Mouse (Mus musculus) left cerebral cortex, adult 9 months (tissue): ENCODE results near the gene Gpc6.

Source experiments
- DNase-seq, 2 experiments: peaks; one replicate each; pipeline ENCODE4 v3.0.0; 2022; ENCODE audit warnings: low spot score in 2 of 2

Gpc6 gene

GRCm38 (mm10) chr14:116924876-116925601 lies at the start of gene Gpc6:
Gpc6 (plus strand) TSS chr14:116925315.
- peak; percentile 52 to 79 for DNase-seq

GRCm38 (mm10) chr14:116882480-116883044 lies 42.6 kb upstream of the Gpc6 start:
- DNase-seq, result no peak

GRCm38 (mm10) chr14:116894316-116894715 lies 30.8 kb upstream of the Gpc6 start:
- no peak for DNase-seq

- no peak for DNase-seq
These were observed 27.1 kb upstream of the Gpc6 start for GRCm38 (mm10) chr14:116897971-116898370.

GRCm38 (mm10) chr14:116911768-116912167 lies 13.3 kb upstream of the Gpc6 start:
- DNase-seq, result no peak

GRCm38 (mm10) chr14:116916874-116917273 lies 8.2 kb upstream of the Gpc6 start:
- DNase-seq, result no peak

- no peak for DNase-seq
These were observed 849 bp upstream of the Gpc6 start for GRCm38 (mm10) chr14:116924266-116924665.

- DNase-seq, result peak in 1 of 2 experiments; percentile 28
These were observed 732 bp downstream of the Gpc6 start for GRCm38 (mm10) chr14:116925691-116926403.

- peak in 1 of 2 experiments; percentile 57 for DNase-seq
These were observed 1.5 kb downstream of the Gpc6 start for GRCm38 (mm10) chr14:116926404-116927171.

GRCm38 (mm10) chr14:116927341-116928315 lies 2.5 kb downstream of the Gpc6 start:
- no peak for DNase-seq

GRCm38 (mm10) chr14:116928395-116928794 lies 3.3 kb downstream of the Gpc6 start:
- no peak for DNase-seq

GRCm38 (mm10) chr14:116928796-116929529 lies 3.8 kb downstream of the Gpc6 start:
- DNase-seq, result no peak

GRCm38 (mm10) chr14:116933825-116934224 lies 8.7 kb downstream of the Gpc6 start:
- DNase-seq, result no peak

GRCm38 (mm10) chr14:116937910-116938560 lies 12.9 kb downstream of the Gpc6 start:
- peak in 1 of 2 experiments; percentile 41 for DNase-seq

- no peak for DNase-seq
These were observed 13.6 kb downstream of the Gpc6 start for GRCm38 (mm10) chr14:116938735-116939134.

GRCm38 (mm10) chr14:116939561-116939960 lies 14.4 kb downstream of the Gpc6 start:
- DNase-seq, result no peak

GRCm38 (mm10) chr14:116941772-116942171 lies 16.7 kb downstream of the Gpc6 start:
- DNase-seq, result no peak

GRCm38 (mm10) chr14:116943751-116944150 lies 18.6 kb downstream of the Gpc6 start:
- DNase-seq, result no peak

- no peak for DNase-seq
These were observed 20.9 kb downstream of the Gpc6 start for GRCm38 (mm10) chr14:116945975-116946374.

- DNase-seq, result no peak
These were observed 22.3 kb downstream of the Gpc6 start for GRCm38 (mm10) chr14:116947461-116947860.
